Mouse (Mus musculus): ENCODE measurements around the gene Minos1.

The Minos1 gene

DNA sequence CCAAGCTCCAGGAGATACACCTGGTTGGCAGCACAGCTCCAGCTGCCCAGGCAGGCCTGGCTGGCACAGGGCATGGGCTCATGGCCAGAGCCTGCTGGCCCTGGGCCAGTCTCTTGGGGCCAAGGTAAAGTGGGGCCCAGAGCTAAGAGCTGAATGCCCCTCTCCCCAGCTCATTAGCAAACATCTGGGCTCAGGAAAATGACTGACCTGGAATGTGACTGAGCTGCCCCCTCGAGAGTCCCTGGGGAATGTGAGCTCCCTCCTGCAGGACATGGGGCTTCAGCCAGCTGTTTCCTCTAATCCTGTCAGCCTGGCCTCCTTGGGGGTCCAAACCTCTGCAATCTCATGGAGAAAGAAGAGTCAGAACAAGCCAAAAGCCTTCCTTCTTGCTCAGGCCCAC lies 35.5 kb downstream of the Minos1 start:
- DNase-seq (ENCODE audit: low read depth): no peak

DNA sequence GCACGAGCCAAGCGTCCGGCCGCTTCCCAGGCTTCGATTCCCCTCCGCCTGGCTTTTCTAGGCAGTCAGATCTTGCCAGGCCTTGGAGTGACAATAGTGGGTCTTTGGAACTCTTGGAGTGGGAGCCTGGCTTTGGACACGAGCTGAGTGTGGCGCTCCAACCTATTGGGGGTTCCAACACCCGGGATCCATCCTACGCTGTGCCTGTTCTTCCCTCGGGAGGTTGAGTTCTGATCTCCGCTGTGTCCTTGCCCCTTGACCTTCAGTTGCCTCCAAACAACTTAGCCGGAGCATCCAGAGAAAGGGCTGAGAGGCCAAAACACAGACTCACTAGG lies 37.8 kb downstream of the Minos1 start:
- no peak for DNase-seq (ENCODE audit: low read depth)

GRCm38 (mm10) chr4:139092356-139093195 lies 38.3 kb downstream of the Minos1 start, which contains the start of gene Nbl1:
Nbl1 (minus strand) TSS chr4:139092993.
- no peak for DNase-seq (ENCODE audit: low read depth)

DNA sequence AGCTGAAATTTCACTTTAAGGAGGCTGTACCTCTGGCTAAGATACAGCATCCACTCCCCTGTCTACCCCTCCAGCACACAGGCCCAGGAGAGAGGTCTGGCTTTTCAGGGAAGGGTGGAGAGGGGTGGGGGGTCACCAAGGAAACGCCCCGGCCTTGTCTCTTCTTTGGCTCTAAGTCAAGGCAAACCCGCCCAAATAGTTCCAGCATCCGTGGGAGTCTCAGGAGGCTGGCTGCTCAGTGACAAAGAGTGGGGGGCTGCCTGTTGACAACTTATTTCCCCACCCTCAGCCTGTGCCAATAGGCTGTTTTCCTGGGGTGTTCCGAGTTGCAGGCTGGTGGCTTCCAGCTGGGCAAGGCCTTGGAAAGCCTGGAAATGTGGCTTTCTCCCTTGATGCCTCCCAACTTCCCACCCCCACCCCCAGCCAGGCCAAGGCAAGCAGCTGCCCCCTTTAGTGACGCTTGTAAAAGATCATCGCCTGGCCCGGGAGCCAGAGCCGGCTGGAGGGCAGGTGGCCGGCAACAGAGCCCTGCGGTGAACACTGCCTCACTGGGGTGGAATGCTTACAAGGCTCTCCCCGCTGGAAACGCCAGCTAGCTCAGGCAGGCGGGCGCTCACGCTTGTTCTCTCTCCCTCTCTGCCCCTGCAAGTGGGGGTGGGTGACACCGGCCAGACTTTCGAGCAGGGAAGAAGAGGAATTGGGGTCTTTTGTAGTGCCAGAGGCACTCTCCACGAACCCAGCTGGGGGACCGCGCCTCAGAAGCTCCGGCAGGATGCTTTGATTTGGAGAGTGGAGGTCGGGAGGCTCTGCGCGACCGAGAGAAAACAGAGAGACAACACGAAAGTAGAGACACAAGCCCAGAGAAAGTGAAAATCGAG lies 39.2 kb downstream of the Minos1 start:
- peak; percentile 20 for DNase-seq (ENCODE audit: low read depth)

DNA sequence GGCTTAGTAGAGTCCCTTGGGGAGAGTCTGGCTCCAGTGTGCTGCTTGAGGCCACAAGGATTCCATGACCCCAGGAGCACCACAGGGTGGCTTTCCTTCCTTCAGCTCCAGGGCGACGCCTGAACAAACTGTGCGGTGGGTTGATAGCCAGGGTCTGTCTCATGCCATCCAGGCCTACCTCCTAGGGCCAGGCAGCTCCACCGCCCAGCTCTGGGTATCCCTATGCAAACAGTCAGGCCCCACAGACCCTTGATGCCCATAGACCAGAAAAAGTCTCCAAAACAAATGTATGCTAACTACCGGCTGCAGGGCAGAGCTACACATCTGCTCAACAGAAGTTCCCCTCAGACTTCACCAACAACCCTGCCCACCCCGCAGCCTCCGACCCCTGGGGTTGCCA lies 39.8 kb downstream of the Minos1 start:
- DNase-seq (ENCODE audit: low read depth): no peak

DNA sequence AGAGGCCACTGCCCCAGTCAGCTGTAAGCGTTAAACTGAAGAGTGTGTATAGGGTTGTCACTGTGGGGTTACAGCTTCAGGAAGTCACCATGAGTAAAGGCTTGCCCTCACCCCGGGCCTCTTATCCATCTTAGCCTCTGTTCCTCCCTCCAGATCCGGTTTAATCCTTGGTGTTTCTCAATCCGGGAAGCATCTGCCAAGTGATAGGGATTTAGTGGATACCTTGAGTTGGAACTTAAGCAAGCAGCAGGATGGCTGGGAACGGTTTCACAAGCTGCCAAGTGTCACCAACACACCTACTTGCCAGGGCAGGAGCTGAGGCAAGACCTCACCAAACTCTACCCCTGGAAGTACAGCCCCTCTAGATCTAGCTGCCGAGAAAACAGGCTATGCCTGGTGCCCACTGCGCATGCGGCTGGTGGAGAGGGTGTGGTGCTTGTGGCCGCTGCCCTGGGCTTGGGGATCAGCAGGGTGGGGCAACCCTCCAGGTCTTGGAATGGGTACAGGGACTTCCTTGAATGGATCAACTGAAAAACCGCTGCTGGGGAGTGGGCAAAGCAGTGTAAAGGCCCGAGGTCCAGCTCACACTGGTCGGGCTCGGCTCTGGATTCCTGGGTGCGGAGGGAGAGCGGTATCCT lies 40.5 kb downstream of the Minos1 start:
- no peak for DNase-seq (ENCODE audit: low read depth)

DNA sequence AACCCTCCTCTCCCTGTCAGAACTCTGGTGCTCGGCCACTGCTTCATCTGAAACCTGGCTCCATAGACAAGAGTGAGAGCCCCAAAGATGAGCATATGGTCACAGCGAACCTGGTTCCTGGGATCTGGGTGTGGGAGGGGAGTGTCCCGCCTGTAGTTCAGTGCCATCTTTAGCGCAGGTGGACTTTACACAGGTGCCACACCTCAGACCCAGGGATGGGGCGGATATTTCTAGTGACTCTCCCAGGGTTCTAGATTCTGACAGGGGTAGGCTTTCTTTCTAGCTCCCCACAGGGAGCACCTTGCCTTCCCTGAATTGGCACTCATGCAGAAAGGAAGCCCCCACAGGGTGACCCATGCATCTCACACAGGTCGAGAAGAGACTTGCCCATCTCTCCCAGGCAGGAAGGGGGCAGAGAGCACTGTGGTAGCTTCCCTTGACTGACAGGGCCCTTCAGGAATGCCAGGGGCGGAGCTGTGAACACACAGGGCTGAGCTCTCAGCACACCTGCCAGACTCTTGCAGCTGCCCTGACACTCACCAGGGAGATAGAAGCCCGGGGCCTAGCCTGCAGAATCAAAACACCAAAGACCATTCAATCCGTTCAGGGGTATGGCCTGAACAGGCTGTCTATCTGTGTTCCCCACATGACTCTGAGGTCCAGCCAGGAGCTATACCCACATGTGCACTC lies 41.8 kb downstream of the Minos1 start:
- DNase-seq (ENCODE audit: low read depth): no peak

- peak; percentile 77 for DNase-seq (ENCODE audit: low read depth)
These were observed 43.9 kb downstream of the Minos1 start for GRCm38 (mm10) chr4:139086984-139087383.

DNA sequence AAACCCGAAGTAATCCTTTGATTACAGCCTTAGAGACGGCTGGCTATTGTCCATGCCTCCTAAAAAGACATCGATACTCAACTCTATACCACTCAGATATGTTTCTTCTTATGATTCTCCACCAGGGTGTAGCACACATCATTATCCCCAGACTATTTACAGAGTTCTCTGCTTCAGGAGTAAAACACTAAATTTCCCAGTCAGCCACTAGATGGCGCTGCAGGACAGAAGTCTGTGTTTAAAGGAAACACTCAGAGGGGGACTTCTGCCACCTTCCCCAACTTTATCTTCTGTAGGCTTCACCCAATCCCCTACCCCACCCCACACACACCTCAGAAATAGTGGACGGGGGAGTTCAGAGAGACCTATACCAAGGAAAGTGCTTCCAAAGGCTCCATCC lies 44.9 kb downstream of the Minos1 start:
- peak; percentile 94 for DNase-seq (ENCODE audit: low read depth)

- no peak for DNase-seq (ENCODE audit: low read depth)
These were observed 45.6 kb downstream of the Minos1 start for GRCm38 (mm10) chr4:139085337-139085736.

DNA sequence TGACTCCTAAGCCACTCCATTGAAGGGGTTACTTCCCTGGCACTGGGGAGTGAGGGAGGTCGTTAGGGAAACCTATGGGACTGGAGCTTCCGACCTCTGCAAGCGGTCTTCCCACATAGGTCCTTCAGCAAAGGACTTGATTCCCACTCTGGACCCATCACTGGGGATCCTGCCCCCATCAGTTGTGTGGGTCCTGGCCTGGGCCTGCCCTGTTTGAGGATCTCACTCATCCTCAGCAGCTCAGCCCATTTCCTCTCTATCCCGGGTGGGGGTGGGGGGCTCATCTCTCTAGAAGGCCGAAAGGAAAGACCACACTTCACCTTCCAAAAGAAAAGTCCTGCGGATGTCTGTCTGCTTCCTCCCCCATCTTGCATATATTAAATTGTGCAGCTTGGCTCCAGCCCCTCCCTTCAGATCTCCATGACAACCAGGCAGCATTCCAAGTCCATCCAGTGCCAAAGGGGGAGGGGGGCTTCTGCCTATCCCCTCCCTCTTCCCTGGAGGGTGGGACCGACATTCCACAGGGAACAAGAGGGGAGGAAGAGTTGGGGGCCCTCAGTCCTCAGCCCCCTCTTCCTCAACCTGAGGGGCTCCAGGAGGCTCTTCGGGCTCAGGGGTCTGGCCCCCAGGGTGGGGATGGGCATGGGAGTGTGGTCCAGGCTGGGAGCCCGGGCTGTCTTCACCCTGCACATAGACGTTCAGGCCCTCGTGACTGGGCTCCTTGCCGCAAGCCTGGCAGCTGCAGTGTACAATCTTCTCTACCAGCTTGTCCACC lies 47.9 kb downstream of the Minos1 start:
- DNase-seq (ENCODE audit: low read depth): no peak

DNA sequence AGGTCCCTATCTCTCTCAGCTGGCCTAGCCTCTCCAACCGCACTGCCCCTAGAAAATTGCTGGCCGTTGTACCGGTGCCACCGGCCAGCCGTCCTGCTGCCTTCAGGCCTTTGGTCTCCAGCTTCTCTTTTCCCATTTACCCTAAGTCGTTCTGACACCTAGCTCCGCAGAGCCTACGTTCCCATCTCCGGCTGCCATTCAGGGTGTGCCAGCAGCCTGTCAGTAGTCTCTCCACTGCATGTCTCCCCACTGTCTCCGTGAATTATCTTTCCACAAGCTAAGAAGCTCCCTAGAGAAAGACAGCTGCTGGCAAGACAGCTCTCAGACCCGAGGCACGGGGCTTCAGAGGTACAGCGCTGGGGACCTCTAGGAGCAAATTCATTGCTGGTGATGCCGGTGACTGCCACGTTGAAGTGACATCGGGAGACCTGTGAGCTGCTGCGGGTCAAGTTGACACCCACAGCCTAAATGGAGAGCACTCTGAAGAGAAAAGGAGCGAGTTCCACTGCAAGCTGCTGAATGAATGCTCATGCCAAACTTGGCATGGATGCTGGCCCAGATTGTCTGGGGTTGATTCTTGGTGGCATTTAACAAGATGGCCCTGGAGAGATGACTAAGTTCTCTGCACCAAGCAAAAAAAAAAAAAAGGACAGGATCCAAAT lies 49.5 kb downstream of the Minos1 start:
- no peak for DNase-seq (ENCODE audit: low read depth)

DNA sequence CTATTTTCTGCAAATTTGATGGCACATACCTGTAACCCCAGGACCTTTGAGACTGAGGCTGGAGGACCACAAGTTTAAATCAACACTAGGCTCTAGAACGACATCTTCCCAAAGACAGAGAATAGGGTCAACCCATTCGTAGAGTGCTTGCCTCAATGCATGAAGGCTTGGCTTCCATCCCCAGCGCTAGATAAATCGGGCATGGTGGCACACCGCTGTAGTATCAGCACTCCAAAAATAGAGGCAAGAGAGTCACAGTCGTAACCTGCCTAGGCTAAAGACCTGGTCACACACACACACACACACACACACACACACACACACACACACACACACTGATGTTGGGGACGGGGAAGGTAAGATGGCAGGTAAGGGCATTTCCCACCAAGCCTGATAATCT lies 50.7 kb downstream of the Minos1 start:
- DNase-seq (ENCODE audit: low read depth): no peak

GRCm38 (mm10) chr4:139079439-139079838 lies 51.5 kb downstream of the Minos1 start:
- no peak for DNase-seq (ENCODE audit: low read depth)

DNA sequence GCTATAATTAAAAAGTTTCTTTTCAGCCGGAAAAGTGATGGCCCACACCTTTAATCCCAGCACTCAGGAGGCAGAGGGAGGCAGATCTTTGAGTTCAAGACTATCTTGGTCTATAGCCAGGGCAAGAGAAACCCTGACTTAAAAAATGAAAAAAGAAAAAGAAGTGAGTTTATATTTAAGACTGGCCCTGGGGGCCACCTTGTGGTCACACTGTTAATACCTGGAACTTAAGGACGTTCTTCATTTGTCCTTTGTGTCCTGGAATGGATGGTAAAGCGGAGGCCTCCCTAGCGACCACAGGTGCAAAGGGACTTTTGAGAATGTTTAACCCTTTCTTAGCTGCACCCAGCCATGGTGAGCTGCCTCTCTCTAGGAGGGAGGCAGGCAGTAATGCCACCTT lies 52.2 kb downstream of the Minos1 start:
- no peak for DNase-seq (ENCODE audit: low read depth)

- peak; percentile 26 for DNase-seq (ENCODE audit: low read depth)
These were observed 52.6 kb downstream of the Minos1 start for GRCm38 (mm10) chr4:139078313-139078712.

- peak; percentile 25 for DNase-seq (ENCODE audit: low read depth)
These were observed 55.0 kb downstream of the Minos1 start for GRCm38 (mm10) chr4:139075915-139076314.

GRCm38 (mm10) chr4:139075041-139075711 lies 55.7 kb downstream of the Minos1 start, which contains the start of gene Htr6:
Htr6 (minus strand) TSS chr4:139075570.
- no peak for DNase-seq (ENCODE audit: low read depth)

- DNase-seq (ENCODE audit: low read depth): no peak
These were observed 56.9 kb downstream of the Minos1 start for GRCm38 (mm10) chr4:139074060-139074459.

GRCm38 (mm10) chr4:139068287-139068686 lies 62.6 kb downstream of the Minos1 start:
- DNase-seq (ENCODE audit: low read depth): no peak
